Mouse (Mus musculus) small intestine, adult 2 months (tissue): ENCODE data around the gene Irf2bp1.

Source experiments
- CTCF ChIP-seq: fragments of 200-500 bp; IDR thresholded peaks from 2 replicates; pipeline ENCODE4 v1.5.1; 2012; ENCODE audit warnings: low read depth, mild to moderate bottlenecking, control low read depth, inconsistent platforms, low read length, moderate library complexity, mixed read lengths; ENCODE audit not compliant: insufficient replicate concordance, insufficient read length; ENCODE audit errors: extremely low read depth
- POLR2A ChIP-seq: fragments of 200-500 bp; IDR thresholded peaks from 2 replicates; pipeline ENCODE4 v1.6.1; 2012; ENCODE audit warnings: low read depth, mild to moderate bottlenecking, control low read depth, inconsistent platforms, low read length, moderate library complexity

GRCm38 (mm10) chr7:18967603-18968002 lies 36.2 kb upstream of the Irf2bp1 start:
- TF ChIP-seq POLR2A (no peak), CTCF (no peak)
